Mouse (Mus musculus): ENCODE data around the gene Tfap2b.

GRCm38 (mm10) chr1:19237061-19237460 is 28.3 kb downstream of the Tfap2b start:
- TF ChIP-seq GATA1 (IDR thresholded peaks at IDR 0.05; ENCODE audit: borderline replicate concordance, low read length) (no peak), FLI1 (IDR thresholded peaks at IDR 0.05; ENCODE audit: low read length) (no peak)

All from megakaryocyte, embryonic 14.5 days (primary cell).